Mouse (Mus musculus): Measurements from ENCODE around the gene Xlr4a. TPM values are rescaled to one million over a fixed set of nuclear protein-coding genes. Genes with fewer than 3 reads are reported as not detected.

The Xlr4a gene
- polyA plus RNA-seq, 1 experiment, result not detected

DNA sequence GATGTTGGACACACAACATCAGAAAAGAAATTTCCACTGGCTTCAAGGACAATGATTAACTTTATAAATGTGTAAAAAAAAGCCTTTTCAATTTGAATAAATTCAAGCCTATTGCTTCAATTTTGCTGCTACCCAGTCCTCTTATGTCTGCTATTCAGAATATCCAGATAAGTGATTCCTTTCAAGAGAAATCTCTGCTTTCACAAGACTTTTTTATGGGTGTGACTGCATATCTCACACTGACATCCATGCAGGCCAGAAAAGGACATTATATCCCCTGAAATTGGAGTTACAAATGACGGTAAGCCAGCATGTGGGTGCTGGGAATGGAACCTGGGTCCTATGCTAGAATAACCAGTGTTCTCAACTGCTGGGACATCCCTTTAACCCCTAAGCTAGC lies 20.8 kb downstream of the Xlr4a start:
- WGBS, result 87% methylated on average over 1 of the region's 1 CpGs
- no peak overlapping the region for H3K27ac ChIP-seq (ENCODE audit: insufficient read depth, low read depth, low read length)
- TF ChIP-seq POLR2A (IDR thresholded peaks at IDR 0.05; ENCODE audit: insufficient read depth, low read depth, low read length), result no peak
- no peak overlapping the region for H3K4me3 ChIP-seq (ENCODE audit: insufficient read depth, low read depth, low read length)
- peaks cover 10% of the 10 kb centered on the region for H3K4me1 ChIP-seq (ENCODE audit: control insufficient read depth, insufficient read depth, low read length)

DNA sequence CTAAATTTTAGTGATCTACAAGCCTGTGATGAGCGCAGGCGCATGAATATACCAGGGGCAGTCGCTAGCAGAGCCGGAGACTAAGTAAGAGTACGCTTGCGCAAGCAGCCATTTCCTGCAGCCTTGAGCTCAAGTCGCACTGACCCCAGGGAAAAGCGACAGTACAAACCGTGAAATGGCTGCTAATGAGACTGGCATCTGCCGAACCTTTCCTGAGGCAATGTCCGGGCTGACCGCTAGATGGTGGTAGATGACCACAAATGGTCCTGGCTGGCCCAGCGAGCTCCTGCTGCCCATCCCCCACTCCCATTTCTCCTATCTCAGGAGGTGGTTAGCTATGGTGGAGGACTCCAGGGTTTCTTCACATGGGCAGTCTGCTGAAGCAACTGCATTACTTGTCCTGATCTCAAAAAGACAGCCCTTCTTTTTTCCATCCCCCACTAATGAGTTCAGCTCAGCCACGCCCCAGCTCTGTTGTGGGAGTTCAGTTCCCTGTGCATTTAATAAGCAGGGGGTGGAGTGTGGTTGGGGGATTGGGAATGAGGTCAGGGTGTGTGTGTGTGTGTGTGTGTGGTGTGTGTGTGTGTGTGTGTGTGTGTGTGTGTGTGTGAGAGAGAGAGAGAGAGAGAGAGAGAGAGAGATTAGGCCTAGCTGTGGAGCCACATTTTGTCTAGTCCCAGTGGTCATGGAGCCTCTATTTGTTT lies 28.3 kb downstream of the Xlr4a start:
- WGBS, result 21% methylated on average over 14 of the region's 14 CpGs
- Histone ChIP-seq H3K27ac (ENCODE audit: insufficient read depth, low read depth, low read length) (peak overlapping the region; percentile 1; the same call in 1 of the 2 replicates), H3K4me1 (ENCODE audit: control insufficient read depth, insufficient read depth, low read length) (no peaks in the 10 kb centered on the region), H3K4me3 (ENCODE audit: insufficient read depth, low read depth, low read length) (peak overlapping the region; percentile 29)
- peak; percentile 52 for TF ChIP-seq CTCF (IDR thresholded peaks at IDR 0.05; ENCODE audit: insufficient read depth, low read depth, low read length)
- no peak for TF ChIP-seq POLR2A (IDR thresholded peaks at IDR 0.05; ENCODE audit: insufficient read depth, low read depth, low read length)

DNA sequence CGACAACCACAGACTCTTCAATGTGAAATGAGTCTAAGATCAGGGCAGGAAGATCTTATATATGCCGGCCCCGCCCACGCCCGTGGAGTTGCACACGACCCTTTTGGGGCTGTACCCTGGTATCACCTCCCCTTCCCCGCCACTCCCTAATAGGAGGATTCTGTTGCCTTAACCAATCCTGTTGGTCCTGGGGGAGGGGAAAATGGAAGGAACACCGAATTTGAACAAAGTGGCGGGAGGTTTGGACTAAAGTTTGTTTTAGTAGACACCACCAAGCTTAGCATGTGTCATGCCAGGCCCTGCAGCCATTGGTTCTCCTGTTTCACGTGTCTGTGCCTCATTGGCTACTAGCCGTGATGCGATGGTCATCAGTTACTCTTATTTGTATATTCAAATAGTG lies 42.6 kb downstream of the Xlr4a start:
- 88% methylated on average over 12 of the region's 12 CpGs for WGBS
- TF ChIP-seq POLR2A (IDR thresholded peaks at IDR 0.05; ENCODE audit: insufficient read depth, low read depth, low read length) (no peak), CTCF (IDR thresholded peaks at IDR 0.05; ENCODE audit: insufficient read depth, low read depth, low read length) (no peak)

DNA sequence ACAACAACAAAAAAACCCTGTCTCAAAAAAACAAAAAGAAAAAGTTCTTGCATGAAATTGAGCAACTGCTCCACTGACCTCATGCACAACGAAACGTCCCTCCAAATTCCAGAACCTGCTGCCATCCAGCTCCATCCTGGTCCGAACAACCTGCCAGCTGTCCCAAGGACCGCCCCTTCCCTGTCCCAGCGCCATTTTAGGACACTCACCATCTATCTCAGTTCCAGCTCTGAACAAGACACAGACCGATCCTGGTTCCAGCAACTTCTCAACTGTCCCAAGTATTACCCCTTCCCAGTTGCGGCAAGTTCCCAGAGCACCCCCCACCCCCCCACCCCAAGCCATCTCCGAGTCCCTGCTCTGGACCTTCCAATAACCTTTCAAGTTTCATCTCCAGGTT lies 43.4 kb downstream of the Xlr4a start:
- Histone ChIP-seq H3K4me3 (ENCODE audit: insufficient read depth, low read depth, low read length) (no peak overlapping the region), H3K4me1 (ENCODE audit: control insufficient read depth, insufficient read depth, low read length) (no peaks in the 10 kb centered on the region), H3K27ac (ENCODE audit: insufficient read depth, low read depth, low read length) (no peak overlapping the region)
- WGBS, result 87% methylated on average over 8 of the region's 8 CpGs
- TF ChIP-seq CTCF (IDR thresholded peaks at IDR 0.05; ENCODE audit: insufficient read depth, low read depth, low read length) (no peak), POLR2A (IDR thresholded peaks at IDR 0.05; ENCODE audit: insufficient read depth, low read depth, low read length) (no peak)

More for the DNA sequence above, 42.6 kb downstream of the Xlr4a start:
- Histone ChIP-seq H3K4me3 (ENCODE audit: insufficient read depth, low read depth, low read length) (no peak overlapping the region), H3K4me1 (ENCODE audit: control insufficient read depth, insufficient read depth, low read length) (no peaks in the 10 kb centered on the region), H3K27ac (ENCODE audit: insufficient read depth, low read depth, low read length) (no peak overlapping the region)

DNA sequence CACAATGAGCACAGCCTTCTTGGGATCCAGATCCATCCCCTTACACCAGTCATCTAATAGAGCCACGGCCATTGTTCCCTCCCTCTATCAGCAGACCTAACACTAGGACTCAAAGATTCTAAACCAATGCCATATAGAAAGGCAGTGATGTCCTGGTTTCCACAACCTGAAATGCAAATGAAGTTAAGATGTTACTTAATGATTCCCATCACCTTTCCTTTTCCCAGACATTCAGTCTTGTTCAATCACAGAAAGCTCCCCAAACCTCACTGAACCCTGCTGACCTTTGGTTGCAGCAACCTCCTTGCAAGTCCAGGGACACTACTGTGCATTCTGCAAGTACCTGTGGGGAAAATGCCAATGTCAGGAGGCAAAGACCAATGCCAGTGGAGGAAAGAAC lies 45.3 kb downstream of the Xlr4a start, which contains the start of gene Pnma5:
Pnma5 (minus strand) TSS at position 101 of the 400 bp plus-strand sequence.
- Histone ChIP-seq H3K4me1 (ENCODE audit: control insufficient read depth, insufficient read depth, low read length) (no peaks in the 10 kb centered on the region), H3K4me3 (ENCODE audit: insufficient read depth, low read depth, low read length) (no peak within 1 kb of the TSS), H3K27ac (ENCODE audit: insufficient read depth, low read depth, low read length) (no peak within 1 kb of the TSS)
- WGBS, result 96% methylated on average over 1 of the region's 1 CpGs
- no peak for TF ChIP-seq POLR2A (IDR thresholded peaks at IDR 0.05; ENCODE audit: insufficient read depth, low read depth, low read length)
- TF ChIP-seq CTCF (IDR thresholded peaks at IDR 0.05; ENCODE audit: insufficient read depth, low read depth, low read length), result no peak

Other genes with a start within 250 kb of the Xlr4a start
- not detected in 2 replicates for gene Cetn2, start 164.1 kb downstream of the Xlr4a start, polyA plus RNA-seq (2012; ENCODE audit: insufficient read depth, insufficient read length, low replicate concordance, missing spikeins)
- gene Nsdhl, start 163.9 kb downstream of the Xlr4a start, polyA plus RNA-seq (2012; ENCODE audit: insufficient read depth, insufficient read length, low replicate concordance, missing spikeins), result not detected in 2 replicates
- not detected in 2 replicates for gene Zfp185, start 95.1 kb downstream of the Xlr4a start, polyA plus RNA-seq (2012; ENCODE audit: insufficient read depth, insufficient read length, low replicate concordance, missing spikeins)
- not detected in 2 replicates for gene Pnma5, start 45.4 kb downstream of the Xlr4a start, polyA plus RNA-seq (2012; ENCODE audit: insufficient read depth, insufficient read length, low replicate concordance, missing spikeins)
- gene Pnma3, start 17.7 kb downstream of the Xlr4a start, polyA plus RNA-seq (2012; ENCODE audit: insufficient read depth, insufficient read length, low replicate concordance, missing spikeins), result not detected in 2 replicates
- gene Xlr3a, start 14.6 kb upstream of the Xlr4a start, polyA plus RNA-seq (2012; ENCODE audit: insufficient read depth, insufficient read length, low replicate concordance, missing spikeins), result not detected in 2 replicates
- gene Gm14685, start 34.6 kb upstream of the Xlr4a start, polyA plus RNA-seq (2012; ENCODE audit: insufficient read depth, insufficient read length, low replicate concordance, missing spikeins), result not detected in 2 replicates
- not detected in 2 replicates for gene Xlr5b, start 66.3 kb upstream of the Xlr4a start, polyA plus RNA-seq (2012; ENCODE audit: insufficient read depth, insufficient read length, low replicate concordance, missing spikeins)
- not detected in 2 replicates for gene DXBay18, start 67.0 kb upstream of the Xlr4a start, polyA plus RNA-seq (2012; ENCODE audit: insufficient read depth, insufficient read length, low replicate concordance, missing spikeins)
- gene Spin2d, start 94.5 kb upstream of the Xlr4a start, polyA plus RNA-seq (2012; ENCODE audit: insufficient read depth, insufficient read length, low replicate concordance, missing spikeins), result not detected in 2 replicates
- gene Xlr3b, start 109.7 kb upstream of the Xlr4a start, polyA plus RNA-seq (2012; ENCODE audit: insufficient read depth, insufficient read length, low replicate concordance, missing spikeins), result not detected in 2 replicates
- not detected in 2 replicates for gene Xlr4b, start 131.9 kb upstream of the Xlr4a start, polyA plus RNA-seq (2012; ENCODE audit: insufficient read depth, insufficient read length, low replicate concordance, missing spikeins)
- not detected in 2 replicates for gene F8a, start 145.8 kb upstream of the Xlr4a start, polyA plus RNA-seq (2012; ENCODE audit: insufficient read depth, insufficient read length, low replicate concordance, missing spikeins)
- gene Xlr4c, start 160.7 kb upstream of the Xlr4a start, polyA plus RNA-seq (2012; ENCODE audit: insufficient read depth, insufficient read length, low replicate concordance, missing spikeins), result not detected in 2 replicates
- not detected in 2 replicates for gene Xlr3c, start 182.9 kb upstream of the Xlr4a start, polyA plus RNA-seq (2012; ENCODE audit: insufficient read depth, insufficient read length, low replicate concordance, missing spikeins)
- gene Xlr5a, start 210.5 kb upstream of the Xlr4a start, polyA plus RNA-seq (2012; ENCODE audit: insufficient read depth, insufficient read length, low replicate concordance, missing spikeins), result not detected in 2 replicates
- not detected in 2 replicates for gene Xlr5c, start 210.5 kb upstream of the Xlr4a start, polyA plus RNA-seq (2012; ENCODE audit: insufficient read depth, insufficient read length, low replicate concordance, missing spikeins)